Mouse (Mus musculus) frontal cortex, postnatal 10 days (tissue): ENCODE results near the gene Msi2.

Experiments
- DNase-seq, 2 experiments: peaks; one replicate each; pipeline ENCODE4 v3.0.0; 2022; ENCODE audit warnings: low spot score in 2 of 2, mixed read lengths in 1 of 2

The Msi2 gene

DNA sequence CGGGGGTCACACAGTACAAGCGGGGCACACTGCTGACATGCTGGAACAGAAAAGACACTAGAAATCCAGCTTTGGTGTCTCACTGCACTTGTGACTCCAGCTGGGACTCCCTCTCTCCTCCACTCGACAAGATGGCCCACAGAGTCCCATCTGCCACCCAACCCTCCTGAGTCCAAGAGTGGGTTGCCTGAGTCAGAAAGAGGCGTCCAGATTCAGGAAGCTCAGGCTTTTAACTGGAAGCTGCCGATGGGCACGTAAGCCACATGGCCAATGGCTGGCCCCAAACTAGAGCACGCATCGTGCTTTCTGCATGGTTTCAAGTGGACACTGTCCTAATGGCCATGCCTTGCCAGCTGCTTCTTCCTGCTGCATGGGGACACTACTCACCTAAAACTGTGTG is 126.2 kb downstream of the Msi2 start:
- no peak for DNase-seq

- no peak for DNase-seq
Observed at GRCm38 (mm10) chr11:88590647-88591046, 127.7 kb downstream of the Msi2 start.

- no peak for DNase-seq
Observed at GRCm38 (mm10) chr11:88589641-88590040, 128.7 kb downstream of the Msi2 start.

GRCm38 (mm10) chr11:88588688-88589210 is 129.6 kb downstream of the Msi2 start:
- DNase-seq = no peak

DNA sequence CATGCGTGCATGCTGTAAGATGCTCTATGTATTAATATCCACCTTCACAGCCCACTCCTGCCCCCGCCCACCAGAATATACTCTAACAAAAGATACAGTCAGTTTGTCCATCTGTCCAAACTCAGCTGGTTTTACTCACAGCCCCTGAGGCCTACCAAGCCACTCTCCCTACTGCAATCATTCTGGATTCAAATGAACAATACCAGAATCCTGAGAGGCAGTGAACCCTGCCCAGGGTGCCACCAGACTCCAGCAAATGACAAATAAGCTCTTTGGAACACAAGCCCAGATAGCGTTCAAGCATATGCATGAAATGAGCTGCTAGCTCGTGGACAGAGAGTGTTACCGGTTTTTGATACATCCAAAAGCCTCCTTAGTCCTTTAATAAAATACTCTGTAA is 130.6 kb downstream of the Msi2 start:
- no peak for DNase-seq

DNA sequence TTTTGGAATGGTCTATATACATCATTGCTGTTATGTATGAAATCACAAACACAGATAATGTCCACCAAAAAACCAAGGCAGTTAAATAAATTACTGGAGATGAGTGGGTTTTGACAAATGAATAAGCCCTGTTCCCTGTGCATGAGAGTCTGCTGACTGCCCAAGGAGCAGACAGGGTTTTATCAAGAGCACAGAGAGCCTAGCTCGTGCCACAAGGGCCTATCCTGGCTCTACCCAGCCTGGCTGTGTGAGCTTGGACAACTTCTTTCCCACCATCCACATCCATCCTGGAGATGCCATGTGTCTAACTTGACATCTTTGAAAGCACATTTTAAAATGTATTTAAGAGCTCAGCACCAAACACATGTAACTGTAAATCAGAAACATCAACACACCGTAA is 132.4 kb downstream of the Msi2 start:
- DNase-seq = no peak

DNA sequence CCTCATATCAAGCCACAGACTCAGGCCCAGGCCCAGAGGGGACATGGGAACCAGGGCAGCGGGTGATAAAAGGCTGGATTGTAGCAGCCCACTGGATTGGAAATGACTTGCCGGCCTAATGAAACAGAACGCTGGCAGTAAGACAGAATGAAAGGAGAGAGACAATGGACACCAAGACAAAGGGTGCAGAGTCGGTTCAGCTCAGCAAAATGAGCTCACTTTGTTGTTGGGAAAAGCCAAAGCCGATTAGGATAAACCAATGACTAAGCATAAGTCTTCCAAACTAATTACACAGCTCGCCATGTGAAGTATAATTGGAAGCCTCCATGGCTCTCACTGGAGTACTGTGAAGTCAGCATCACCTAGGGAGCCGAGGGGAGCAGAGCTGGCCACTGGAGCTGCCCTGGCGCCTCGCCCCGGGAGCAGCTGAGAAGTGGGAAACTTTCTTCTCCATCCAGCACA is 133.1 kb downstream of the Msi2 start:
- DNase-seq = peak; percentile 39 to 63

- DNase-seq = no peak
Observed at GRCm38 (mm10) chr11:88583866-88584265, 134.4 kb downstream of the Msi2 start.

- peak in 1 of 2 experiments; percentile 31 for DNase-seq
Observed at GRCm38 (mm10) chr11:88583259-88583833, 135.0 kb downstream of the Msi2 start.

DNA sequence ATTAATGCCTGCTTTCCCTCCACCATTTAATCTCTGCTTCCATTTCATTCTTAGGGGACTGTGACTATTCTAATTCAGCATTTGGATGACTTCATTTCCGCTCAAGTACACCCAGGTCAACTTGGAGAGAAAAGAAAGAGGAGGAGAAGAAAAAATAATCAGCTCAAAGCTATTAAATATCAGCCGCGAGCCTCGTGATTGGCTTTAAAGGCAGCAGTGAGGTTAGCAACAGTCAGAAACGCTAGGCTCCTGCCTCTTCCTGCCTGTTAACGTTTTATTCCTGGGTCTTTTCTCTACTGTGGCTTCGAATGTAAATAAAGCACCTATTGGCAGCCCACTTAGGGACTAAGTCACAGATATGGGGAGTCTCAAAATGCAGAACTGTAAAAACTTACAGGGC is 135.5 kb downstream of the Msi2 start:
- no peak for DNase-seq

GRCm38 (mm10) chr11:88582021-88582707 is 136.1 kb downstream of the Msi2 start:
- no peak for DNase-seq

- DNase-seq = no peak
Observed at GRCm38 (mm10) chr11:88581375-88581774, 136.9 kb downstream of the Msi2 start.

DNA sequence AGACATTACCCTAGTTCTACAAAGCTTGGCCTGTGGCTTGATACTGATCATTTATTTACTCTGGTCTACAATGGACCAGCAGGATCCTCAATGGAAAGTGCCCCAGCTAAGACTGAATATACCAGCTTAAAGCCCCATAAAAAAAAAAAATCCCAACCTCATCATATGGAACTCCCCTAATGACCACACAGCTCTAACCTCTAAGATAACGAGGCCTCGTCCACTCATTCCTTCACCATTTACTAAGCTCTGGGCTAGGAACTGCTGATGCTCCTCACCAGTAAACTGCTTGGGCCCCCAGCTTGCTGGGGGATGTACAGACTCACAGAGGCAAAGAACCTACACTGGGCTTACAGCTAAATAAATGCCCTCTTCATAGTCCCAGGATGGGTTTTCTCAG is 139.6 kb downstream of the Msi2 start:
- no peak for DNase-seq

DNA sequence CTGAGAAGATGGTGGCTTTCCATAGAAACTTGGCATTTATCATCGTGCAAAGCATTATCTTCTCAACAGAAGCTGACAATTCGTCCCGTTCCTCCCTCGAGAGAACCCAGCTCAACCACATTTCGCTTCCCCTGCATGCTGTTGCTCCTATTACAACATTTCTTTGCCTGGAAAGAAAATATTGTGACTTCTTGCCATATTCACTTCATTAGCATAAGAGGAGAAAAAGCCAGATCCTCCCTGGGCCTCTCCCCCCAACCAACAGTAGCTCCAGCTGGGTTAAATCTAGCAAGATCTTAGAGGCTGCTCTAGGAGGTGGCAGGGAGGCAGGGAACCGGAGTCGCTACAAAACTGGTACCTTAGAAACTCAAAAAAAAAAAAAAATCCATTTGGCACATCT is 141.2 kb downstream of the Msi2 start:
- no peak for DNase-seq

DNA sequence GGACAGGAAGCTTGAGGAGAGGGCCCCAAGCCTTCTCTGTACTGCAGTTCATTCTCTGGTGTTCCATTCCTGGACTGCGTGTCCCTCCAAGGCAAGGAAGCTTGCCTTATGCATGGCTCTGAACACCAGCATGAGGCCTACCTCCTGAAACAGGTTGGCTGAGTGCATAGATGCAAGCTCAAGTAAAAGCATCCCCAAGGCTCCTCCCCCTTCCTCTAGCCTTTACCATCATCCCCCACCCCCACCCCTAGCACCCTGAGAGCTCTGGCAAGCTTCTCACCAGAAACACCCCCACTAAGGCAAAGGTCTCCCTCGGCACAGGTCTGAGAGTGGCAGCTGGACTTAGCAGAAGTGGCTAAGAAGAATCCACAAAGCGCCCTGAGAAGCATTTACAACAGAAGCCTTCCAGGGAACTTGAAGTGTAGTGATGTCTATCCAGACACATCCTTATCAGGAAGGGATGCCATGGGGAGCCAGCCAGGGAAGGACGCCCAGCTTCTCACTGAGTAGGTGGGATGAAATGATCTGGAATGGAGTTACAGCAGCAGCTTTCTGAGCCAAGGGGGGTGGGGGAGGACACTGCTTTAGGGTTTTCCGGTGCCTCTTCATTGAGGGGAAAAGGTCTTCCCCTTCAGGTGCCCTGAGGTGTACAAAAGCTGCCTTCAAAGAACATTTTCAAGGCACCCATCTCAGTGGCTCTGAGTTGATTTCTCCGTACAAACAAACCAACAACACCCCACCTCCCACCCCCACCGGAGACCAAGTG is 141.9 kb downstream of the Msi2 start:
- no peak for DNase-seq

GRCm38 (mm10) chr11:88574575-88575360 is 143.5 kb downstream of the Msi2 start:
- DNase-seq = no peak

DNA sequence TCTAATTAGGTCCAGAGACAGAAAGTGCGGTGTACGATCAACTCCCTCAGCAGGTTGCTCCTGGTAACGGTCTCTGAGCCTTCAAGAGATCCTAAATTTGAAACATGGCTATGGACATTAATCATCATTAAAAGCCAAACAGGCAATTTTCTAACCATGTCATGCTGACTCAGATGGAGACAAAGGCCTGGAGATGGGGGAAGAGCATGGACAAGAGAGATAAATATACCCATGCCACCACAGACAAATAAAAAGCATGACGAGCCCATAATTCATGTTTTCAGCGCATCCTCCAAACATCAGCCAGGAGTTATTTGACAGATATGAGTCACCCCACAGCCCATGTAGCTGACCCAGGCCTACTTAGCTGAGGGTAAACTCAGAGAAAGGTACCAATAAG is 145.3 kb downstream of the Msi2 start:
- no peak for DNase-seq

DNA sequence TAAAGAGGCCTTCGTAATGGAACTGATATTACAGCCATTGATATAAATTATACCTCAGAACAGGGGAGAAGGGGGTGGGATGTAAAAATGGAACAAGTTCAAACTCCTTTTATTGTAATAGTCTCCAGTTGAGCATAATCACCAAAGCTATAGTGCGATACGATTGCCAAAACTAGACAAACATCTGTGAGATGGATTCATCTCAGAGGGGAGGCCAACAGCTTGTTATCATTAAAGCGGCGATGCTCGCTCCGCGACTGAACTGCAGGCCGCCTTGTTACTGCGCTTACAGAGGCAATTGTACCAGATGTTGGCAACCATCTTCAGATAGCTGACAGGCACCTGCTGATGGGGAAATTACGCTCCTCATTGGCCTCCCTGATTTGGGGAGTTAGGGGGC is 145.9 kb downstream of the Msi2 start:
- DNase-seq = no peak

DNA sequence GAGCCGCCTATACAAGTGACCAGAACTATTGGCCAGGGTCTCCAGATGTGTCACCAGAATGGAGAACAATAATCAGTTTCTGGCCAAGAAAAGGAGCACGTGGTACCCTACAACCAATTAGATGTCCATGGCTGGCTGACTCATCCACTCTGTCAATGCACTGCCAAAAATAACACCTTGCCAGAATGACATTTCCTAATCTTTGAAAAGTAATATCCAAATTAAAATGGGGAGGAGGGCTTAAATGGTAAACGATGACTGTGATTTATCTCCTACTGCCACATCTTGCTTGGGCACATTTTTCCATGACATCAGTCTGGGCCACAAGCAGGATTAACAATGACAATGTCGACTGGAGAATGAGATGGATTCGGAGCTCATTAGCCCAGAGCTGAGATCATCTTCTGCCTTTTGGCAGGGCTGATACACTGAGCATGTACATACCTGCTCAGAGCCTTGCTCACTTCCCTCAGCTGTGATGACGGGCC is 147.6 kb downstream of the Msi2 start:
- no peak for DNase-seq

- DNase-seq = no peak
Observed at GRCm38 (mm10) chr11:88566613-88567606, 151.4 kb downstream of the Msi2 start.
